Mouse (Mus musculus) frontal cortex, postnatal 10 days (tissue): Measurements from ENCODE around the gene Vti1a.

Source experiments
- DNase-seq, 2 experiments: peaks; one replicate each; pipeline ENCODE4 v3.0.0; 2022; ENCODE audit warnings: low spot score in 2 of 2, mixed read lengths in 1 of 2

Gene Vti1a

DNA sequence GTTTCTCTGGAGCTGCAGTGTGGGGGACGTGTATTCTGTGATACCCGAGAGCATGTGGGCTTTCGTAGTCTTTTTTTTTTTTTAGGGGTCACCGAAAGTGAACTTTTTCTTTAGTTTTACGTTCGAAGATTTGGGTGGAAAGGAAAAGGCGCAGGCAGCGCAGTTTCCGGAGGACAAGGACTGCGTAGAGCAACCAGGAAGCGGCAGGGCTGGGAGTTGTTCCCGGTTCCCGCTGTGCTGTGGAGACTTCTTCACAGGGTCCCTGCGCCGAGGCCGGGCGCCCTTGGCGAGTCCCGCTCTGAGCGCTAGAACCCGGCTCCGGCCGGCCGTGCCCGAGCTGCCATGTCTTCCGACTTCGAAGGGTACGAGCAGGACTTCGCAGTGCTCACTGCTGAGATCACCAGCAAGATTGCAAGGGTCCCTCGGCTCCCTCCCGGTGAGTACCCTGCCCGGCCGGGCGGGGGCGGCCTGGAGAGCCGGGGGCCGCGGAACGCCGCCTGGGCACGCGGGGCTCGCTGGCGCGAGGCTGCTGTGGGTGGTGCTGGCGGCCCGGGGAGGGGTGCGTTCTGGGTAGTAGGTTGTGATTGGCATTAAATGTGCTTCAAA lies at the start of gene Vti1a:
Gene Vti1a (plus strand): TSS at position 187 of the 606 bp plus-strand sequence.
- peak; percentile 80 to 86 for DNase-seq

DNA sequence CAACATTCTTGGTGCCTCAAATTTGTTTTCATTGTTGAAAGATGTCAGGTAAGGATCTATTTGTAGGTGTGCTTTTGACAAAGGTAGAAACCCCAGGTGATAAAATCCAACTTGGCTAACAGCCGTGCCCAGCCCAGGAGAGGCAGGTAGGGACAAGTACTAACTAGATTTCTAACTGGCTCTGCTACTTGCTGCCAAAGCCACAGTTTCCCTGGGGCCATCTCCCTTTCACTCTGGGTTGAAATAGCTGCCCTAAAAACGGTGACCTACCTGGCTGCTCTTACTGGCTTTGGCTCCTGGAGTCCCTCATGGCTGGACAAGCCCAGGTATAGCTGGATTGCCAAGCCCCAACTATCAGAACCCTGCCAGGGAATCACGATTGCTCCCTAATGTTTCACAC lies 49.3 kb upstream of the Vti1a start:
- no peak for DNase-seq

DNA sequence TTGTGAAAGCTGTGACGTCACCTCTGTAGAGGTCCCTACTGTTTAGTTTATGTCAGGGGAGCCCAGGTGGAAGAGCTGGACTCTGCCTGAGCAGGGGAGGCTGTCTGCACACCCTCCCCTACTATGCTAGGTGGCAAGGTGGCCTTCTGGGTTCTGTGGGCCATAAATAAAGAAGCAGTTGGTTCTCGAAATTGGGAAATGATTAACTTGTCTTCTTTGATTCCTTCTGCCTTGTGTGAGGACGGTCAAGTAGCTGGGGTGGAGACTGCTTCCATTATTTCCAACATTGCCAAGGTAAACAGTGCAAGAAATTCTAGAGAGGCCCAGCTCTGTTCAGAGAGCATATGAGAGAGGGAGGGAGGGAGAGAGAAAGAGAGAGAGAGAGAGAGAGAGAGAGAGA lies 47.9 kb upstream of the Vti1a start:
- no peak for DNase-seq

DNA sequence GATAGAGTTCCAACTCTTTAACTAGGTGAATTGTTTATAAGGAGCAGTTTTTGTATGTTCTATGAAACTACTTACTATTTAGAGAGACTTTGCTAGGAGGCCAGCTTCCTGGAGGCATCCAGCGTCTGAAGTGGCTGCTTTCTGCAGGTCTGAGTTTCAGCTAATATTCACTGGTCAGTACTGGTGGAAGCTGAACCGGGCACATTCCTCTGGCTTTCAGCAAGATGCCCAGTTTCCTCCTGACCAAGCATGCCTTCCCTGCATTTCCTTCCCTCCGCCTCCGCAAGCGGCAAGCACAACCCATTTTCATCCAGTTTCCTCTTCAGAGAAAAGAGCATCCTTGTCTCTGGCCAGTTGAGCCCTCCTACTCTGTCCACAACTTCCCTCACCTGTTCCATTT lies 47.0 kb upstream of the Vti1a start:
- DNase-seq: no peak

DNA sequence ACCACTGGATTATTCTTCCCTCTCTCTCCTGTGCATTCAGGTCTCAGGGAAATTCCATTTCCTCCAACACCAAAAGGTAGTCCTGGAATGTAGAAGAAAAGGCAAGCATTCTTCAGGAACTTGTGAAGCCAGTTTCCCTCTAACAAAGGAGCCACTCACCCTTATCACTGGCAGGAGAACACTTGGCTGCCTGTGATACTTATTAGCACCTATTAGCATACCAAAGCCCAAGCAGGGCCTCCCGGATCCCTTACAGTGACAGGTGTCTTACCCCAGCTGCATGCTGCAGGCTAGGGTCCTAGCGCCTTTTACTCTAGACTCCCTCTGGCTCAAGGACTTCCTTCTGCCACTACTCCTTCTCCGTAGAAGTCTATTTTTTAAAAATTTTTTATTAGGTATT lies 44.6 kb upstream of the Vti1a start:
- no peak for DNase-seq

DNA sequence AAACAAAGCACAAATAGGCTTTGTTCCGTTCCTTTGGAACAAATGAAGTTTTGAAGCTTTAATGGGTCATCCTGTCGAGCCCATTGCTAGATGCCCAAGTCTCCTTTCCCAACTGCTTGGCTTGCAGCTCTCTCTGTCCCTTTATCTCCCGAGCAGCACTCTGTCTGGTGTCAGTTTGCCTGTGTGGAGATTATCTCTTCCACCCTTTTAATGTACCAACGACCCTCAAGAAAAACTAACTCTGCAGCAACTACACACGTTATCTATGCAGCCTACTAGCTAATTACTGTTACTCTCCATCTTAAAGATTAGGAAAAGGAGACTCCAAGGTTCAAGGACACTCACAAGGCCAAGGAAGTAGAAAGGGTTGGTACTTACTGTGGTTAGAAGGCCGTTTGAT lies 42.8 kb upstream of the Vti1a start:
- no peak for DNase-seq

DNA sequence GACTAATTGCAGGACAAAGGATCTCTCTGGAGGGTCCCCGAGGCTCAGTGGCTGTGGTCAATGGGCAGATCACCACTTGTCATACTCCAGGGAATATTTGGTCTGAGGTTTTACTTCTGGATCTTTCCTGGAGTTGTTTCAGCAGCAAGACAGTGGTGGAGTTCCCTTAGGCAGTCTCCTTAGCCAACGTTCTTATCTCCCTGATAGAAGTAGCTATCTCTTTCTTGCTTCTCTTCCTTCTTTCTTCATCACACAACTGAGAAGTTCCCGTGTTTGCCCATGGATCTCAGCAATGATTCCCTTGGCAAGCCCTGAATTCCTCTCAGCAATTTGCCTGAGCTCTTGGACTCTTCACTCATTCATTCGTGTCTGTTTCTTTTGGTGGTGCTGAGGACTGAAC lies 40.0 kb upstream of the Vti1a start:
- no peak for DNase-seq

DNA sequence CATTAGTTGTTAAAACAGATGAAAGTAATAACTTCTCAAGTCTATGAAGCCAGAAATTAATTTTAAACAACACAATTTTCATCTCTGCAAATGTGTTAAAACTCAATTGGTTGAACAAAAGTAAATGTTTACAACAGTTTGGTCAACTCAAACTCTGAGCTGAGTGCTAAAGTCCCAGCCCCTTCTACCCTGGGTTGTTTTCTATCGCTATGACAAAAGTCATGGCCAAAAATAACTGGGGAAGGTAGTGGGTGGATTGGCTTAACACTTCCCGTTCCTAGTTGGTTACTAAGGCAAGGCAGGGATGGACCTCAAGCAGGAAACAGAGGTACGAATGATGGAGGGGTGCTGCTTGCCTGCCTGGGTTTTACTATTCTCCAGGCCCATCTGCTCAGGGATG lies 39.3 kb upstream of the Vti1a start:
- no peak for DNase-seq

DNA sequence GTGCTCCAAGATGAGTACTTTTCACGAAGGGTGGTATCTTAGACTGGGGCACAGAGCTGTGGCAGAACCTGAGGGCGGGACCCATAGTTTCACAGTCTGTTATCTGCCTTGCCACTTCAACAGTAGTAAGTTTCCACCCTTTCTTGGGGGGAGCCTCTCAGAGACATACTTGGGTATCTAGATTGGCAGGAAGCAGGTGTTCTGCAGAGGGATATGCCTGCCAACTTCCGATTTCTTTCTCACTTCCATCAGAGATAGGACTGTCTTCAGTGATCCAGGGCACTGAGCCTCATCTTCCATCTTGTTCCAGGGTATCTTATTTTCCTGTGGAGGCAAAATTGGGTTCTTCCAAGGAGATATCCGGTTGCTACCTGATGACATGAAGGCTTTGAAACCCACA lies 32.0 kb upstream of the Vti1a start:
- no peak for DNase-seq

DNA sequence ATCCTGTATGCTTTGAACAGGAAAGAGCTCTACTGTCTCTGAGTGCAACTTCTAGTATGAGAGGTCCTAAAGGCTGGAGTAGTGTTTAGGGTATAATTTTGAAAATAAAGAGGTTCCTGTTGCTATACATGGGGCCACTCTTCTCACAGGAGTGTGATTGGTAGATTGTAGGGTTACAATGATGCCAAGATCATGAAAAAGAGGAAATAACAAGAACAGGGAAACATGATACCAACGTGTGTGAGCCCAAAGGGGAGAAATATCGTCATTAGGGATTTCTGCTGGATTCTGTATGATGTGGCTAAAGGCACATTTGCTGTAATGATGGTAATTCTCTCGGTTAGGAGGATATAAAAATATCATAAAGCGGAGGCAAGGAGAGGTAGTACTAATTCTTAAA lies 30.1 kb upstream of the Vti1a start:
- no peak for DNase-seq

DNA sequence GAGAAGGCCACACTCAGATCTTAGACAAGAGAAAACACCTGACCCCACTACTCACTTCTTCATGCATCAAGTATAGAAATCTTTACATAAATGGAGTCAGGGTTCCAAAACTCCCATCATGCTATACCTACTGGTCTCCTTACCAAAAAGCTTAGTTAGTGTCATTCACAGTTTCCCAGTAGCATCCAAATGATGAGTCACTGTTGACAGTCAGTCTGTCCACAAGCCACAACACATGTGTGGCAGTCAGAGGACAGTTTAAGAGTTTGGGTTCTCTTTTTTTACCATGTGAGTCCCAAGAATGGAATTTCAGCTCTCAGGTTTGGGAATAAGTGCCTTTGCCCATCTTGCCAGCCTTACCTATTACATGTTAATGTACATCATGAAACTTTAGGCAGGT lies 27.1 kb upstream of the Vti1a start:
- no peak for DNase-seq

DNA sequence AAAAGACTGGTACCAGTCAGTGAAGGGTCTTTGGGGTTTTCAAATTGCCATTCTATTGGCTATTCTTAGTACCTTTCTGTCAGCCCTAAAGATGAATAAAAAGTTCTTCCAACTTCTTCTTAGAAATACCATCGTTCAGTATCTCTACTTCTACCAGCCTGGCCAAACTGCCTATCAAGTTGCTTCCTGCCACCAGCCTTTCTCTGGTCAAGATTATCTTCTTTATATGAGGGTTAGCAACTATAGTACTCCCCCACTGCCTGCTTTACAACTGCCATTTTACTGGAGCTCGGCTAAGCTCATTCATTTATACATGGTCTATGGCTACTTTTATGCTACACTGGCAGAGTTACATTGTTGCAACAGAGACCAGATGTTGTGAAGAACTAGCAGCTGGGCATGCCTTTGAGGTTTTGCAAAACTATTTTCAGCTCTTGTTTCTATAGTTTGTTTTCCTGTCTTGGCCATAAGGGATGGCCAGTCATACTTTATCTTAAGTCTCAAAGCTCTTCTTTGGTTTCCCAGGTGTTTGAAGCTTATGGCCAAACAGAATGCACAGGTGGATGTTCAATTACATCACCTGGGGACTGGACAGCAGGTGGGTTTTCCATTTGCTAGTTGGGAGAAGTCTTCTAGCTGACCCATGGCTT lies 25.3 kb upstream of the Vti1a start:
- no peak for DNase-seq

DNA sequence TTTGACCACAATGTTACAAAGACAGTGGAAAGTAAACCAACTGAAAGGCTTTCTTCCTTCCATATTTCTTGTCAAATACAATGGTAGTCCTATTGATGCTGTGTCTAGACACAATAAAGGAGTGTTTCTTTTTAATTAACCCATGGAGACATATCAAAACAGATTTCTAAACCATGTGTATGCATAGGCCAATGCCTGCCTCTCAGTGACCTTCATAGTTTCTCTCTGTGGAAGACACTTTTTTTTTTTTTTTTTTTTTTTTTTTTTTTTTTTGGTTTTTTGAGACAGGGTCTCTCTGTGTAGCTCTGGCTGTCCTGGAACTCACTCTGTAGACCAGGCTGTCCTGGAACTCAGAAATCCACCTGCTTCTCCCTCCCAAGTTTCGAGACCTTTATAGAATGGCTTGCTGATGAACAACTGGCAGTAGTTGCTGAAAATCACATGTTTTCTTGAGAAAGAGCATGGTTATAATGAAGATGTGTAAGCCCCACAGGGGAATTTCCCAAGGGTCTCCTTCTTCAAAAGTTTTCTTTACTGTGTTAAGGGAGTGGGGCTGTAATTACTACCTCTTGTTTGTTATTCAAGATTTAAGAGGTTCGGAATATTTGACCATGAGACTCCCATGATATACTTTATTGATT lies 23.8 kb upstream of the Vti1a start:
- DNase-seq: no peak

DNA sequence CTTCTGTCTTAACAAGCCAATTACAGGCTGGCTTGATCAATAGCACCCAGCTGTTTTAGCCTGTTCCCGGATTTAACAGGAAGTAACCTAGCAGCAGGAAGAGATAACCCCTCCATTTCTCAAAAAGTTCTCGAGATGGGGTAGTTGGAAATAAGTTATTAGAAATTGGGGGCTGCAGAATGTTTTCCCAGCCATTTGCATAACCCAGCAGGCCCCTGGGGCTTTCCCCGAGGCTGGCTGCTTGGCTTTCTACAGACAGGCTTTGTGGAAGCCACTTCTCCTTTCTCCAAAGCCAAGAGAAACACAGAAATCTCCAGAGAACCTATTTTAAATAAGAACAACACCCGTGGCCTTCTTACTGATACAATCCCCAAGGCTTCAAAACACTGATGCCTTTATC lies 22.9 kb upstream of the Vti1a start:
- no peak for DNase-seq

DNA sequence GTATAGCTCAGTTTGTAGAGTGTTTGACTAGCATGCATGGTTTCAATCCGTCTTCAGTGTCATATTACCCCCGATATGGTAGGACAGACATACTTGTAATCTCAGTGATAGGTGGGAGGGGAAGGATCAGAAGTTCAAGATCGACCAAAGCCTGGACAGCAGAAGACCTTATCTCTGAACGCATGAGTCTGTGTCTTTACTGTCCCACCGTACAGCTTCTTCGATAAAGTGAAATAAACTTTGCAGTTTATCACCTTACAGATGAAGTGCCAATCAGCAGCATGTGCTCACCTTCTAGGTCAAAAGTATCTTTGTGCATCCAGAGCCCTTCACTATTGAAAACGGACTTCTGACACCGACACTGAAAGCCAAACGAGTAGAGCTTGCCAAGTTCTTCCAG lies 21.0 kb upstream of the Vti1a start:
- no peak for DNase-seq

DNA sequence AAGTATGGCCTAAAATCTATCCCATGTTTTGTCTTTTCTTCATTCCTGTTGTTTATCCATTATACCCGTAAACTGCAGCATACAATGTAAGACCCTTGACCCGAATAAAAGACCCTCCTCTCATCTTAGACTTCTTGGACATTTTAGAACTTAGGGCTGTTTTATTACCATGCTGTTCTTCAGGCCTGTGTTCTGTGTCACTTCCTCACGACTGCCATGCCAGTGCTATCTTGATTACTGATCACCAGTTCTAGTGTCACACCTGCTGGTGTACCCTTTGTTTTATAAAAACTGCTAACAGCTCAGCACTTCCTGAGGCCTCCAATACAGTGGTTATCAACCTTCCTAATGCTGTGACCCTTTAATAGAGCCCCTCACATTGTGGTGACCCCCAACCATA lies 20.5 kb upstream of the Vti1a start:
- no peak for DNase-seq

DNA sequence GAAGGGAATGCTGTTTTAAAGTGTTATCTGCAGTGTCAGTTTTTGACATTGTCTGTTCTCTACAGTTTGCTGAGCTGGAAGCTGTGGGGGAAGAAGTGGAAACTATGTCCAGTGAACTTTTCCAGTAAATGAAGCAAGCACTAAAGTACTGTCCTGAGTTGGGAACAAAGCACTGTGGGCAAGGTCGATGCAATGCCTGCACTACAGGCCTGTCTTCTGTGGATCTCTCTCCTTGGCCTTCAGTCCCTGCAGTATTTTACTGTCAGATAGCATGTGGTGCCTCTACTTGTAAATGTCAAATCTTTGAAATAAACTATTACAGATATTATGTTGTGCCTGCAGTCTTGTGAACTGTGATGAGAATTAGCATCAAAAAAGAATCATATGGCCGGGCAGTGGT lies 19.8 kb upstream of the Vti1a start:
- DNase-seq: no peak

DNA sequence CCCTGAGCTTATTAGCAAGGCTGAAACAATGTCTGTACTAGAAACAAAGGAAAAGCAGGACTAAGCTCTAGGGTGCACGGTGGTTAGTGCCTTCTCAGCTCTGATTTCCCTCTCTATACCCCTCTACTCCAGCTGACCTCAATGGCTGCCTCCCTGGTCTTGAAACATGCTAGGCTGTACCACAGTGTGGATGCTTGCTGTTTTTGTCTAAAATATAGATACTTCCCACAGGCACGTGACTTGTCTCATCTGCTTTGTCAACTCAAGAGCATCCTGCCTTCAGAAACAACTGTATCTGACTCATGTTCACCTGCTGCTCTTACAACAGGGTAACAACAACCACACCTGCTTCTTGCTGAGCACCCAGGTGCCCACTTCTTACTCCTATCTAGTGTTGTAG lies 18.6 kb upstream of the Vti1a start:
- no peak for DNase-seq

DNA sequence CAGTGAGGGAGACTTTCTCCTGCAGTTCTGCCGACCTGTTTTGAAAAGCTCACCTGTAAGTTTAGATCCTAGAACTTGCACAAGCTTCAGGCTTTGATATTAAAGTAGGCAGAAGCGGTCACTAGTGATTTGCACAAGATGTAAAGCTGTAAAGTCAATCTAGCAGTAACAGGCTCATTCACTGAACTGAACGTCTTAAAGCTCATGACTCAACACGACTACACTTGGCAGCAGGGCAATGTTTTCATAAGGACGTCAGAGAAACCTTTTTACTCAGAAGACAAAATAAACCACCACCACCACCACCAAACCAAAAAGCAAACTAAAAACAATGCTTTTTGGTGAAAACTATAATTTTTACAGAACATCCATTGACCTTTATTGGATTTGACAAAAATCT lies 18.1 kb upstream of the Vti1a start:
- DNase-seq: no peak

DNA sequence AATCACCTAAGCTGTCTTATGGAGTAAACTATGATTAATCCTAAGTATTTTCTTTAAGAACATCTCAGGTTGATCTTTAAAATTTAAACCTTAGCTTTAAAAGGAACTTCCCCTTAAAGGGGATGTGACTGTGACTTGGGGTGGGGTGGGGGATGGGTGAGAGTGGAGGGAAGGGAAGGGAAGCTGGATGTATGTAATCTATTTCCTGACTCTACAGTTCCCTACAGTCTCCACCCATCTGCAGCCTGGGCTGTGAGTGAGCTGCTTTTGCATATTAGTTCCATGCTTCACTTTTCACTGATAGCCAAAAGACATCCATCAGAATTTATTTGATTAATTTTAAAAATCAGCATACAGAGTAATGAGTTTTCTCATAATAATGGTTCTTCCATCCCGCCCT lies 16.7 kb upstream of the Vti1a start:
- DNase-seq: no peak

DNA sequence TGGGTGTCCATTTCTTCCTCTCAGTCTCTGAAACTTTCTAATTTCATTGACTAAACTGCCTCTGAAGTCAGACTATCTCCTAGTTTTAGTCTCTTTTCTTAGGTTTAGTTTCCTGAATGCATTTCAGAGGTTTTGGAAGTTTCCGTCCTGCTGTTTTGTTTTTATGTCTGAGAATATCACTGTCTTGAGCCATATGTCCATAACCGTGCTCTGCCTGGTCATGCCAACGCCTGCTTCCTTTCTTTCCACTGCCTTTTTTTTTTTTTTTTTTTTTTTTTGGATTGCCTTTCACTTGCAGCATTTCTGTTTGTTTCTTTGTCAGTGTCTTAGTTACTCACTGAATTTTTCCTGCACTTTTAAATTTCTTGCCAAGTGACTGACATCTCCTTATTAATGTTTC lies 15.6 kb upstream of the Vti1a start:
- no peak for DNase-seq

DNA sequence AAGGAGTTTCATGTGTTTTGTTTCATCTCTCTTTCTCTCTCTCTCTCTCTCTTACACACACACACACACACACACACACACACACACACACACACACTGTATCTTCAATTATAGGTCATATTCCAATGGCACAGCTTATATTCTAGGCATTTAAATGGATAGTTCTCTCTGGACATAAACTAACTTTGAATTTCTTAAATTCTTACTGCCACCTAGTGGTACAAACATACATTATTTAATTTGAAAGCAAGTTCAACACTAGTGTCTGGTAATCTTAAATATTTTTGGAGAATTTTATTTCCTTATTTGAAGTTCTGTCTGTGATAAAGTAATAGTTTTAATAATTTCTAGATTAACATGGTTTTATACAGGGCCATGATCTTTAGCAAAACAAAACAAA lies 11.1 kb upstream of the Vti1a start:
- no peak for DNase-seq

DNA sequence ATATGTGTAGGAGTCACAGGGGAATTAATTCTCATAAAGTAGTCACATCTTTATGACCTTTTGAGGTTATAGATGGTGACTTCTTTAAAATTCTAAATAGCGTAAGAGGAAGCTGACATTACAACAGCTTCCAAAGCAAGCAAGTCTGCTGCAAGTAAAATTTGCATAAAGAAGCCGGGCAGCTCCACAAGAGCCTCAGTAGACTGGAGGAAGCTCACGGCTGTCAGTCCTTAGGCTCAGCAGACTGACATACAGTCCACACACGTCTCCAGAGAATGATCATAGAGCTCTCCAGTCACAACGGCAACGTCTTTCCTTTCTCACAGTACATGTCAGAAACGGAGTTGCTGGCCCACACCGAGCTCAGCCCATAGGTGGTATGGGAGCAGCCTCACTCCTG lies 4.2 kb upstream of the Vti1a start:
- no peak for DNase-seq

DNA sequence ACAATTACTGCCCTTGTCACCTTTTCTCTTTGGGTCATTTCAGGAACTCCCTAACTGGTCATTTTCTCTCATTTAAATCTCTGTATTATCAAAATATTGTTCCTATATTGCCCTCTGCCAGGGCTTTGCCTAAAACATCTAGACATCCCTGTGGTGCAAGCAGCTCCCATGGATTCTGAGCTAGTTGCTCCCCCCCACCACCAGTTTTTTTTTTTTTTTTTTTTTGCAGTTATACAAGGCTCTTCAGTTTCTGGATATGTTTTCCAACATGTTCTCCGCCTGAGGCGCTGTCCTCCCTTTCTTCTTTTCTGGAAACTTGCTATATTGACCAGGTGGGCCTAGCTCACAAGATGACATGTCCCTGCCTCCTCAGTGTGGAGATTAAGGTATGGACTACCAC lies 2.4 kb upstream of the Vti1a start:
- no peak for DNase-seq
